Mouse (Mus musculus) urinary bladder, postnatal 0 days (tissue): ENCODE results near the gene Tesk1. TPM values are rescaled to one million over a fixed set of nuclear protein-coding genes. Genes with fewer than 3 reads are reported as not detected.

Experiments
- polyA plus RNA-seq: library from polyadenylated mRNA; unstranded; fragments of >200 nt; fragmentation: Nextera tagmentation; extraction: Ambion mirVana; gene quantifications from 2 replicates; pipeline ENCODE4 v1.2.1, GENCODE M21; 2015

Tesk1 gene
- 8.8 and 9.1 TPM in 2 replicates for polyA plus RNA-seq

DNA sequence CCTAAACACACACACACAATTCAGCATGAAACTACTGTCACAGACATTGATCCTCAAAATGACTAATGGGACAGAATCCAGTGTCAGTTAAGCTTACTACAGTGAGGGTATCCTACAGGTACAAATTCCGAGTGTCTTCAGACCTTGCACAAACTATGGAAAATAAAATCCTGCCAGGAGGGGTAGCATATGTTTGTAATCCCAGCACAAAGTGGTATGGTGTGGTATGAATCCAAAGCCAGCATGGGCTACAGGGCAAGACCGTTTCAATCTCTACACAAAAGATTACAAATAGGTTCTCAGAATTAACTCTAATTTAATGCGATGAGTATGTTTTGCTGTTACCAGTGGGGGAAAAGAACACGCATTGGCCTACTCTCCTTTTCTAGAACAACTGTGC lies at the start of gene Tesk1:
Tesk1 (plus strand) TSS at position 301 of the 400 bp plus-strand sequence.

DNA sequence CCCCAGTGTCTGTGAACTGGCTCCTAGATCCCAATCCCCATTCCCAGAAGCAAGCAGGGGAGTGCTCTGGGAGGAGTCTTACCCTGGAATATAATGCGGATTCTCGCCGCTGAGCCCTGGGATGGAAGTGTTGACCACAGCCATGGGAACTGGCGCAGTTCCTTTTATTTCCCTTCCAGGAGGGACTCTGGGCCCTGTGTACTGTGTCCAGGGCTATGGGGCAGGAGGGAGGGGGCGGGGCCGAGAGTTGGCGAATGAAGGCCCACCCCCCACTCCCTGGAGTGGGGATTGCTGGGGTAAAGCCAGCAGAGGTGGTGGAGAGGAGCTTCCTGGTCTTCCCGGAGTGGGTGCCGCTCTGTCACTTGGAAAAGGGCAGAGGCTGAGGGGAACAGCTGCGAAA lies 12.8 kb upstream of the Tesk1 start, which contains the start of gene Fam166b:
Fam166b (minus strand) TSS at position 189 of the 400 bp plus-strand sequence.

GRCm38 (mm10) chr4:43454041-43454836 lies 12.5 kb downstream of the Tesk1 start, which contains the start of gene Cd72:
Gene Cd72, minus strand, starts transcription at chr4:43454628.

DNA sequence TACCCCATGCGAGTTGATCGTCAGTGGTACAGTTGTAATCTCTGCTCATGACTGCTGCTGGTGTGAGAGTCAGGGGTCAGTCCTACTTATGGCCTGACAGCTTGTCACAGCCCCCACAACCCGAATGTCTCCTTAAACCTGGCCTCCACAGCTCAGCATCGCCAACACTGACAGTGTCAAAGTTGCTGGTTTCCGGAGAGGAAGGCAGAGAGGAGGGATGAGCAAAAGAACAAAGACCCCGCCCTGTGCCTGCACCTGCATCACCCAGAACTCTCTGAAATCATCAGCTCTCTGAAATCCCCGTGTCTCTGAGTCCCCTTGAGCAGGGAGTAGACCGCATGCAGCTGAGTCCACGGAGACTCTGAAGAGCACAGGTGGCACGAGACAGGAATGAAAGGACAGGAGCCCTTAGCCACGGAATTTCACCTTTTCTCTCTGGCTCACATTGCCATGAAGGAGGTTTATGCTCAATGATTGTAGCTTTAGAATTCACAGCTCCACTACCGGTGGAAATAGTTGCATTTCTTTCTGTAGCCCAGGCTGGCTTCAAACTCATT lies 41.9 kb downstream of the Tesk1 start, which contains the start of gene Sit1:
Sit1 (minus strand) TSS at position 200 of the 557 bp plus-strand sequence.

DNA sequence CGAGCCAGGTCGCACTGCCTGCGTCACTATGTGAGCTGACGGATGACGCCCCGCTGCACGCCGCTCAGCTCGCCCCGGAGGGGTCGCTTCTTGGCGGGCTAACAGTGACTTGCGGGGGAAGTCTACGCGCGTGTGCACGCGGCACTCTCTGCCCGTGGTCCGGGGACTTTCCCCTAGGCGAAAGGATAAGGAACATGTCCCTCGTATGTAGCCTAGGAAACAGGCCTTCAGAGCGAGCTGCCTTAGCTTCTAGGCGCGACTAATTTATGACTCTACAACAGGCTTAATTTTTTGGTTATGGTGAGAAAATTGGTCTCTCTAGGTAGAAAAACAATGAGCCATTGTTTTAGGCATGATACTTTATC lies 51.1 kb downstream of the Tesk1 start, which contains the start of gene Ccdc107:
Ccdc107 (plus strand) TSS at position 80 of the 365 bp plus-strand sequence.

Other genes with a start within 250 kb of the Tesk1 start
- 0.25 and 0.42 TPM in 2 replicates for gene Atp8b5, start 174.8 kb upstream of the Tesk1 start, polyA plus RNA-seq
- gene Rusc2, start 60.0 kb upstream of the Tesk1 start, polyA plus RNA-seq = 49.6 and 50.3 TPM in 2 replicates
- 0.27 TPM in 1 of 2 replicates, not detected in the other for gene Fam166b, start 12.8 kb upstream of the Tesk1 start, polyA plus RNA-seq
- gene Cd72, start 12.7 kb downstream of the Tesk1 start, polyA plus RNA-seq = 3.1 and 3.8 TPM in 2 replicates
- gene Sit1, start 41.8 kb downstream of the Tesk1 start, polyA plus RNA-seq = not detected in 2 replicates
- 470 and 488 TPM in 2 replicates for gene Ccdc107, start 51.0 kb downstream of the Tesk1 start, polyA plus RNA-seq
- gene Arhgef39, start 57.8 kb downstream of the Tesk1 start, polyA plus RNA-seq = 13.1 and 13.4 TPM in 2 replicates
- gene Car9, start 65.0 kb downstream of the Tesk1 start, polyA plus RNA-seq = 3.2 TPM in 2 replicates
- gene Tpm2, start 81.8 kb downstream of the Tesk1 start, polyA plus RNA-seq = 9,877 and 11,778 TPM in 2 replicates
- 87.8 and 96.0 TPM in 2 replicates for gene Creb3, start 120.4 kb downstream of the Tesk1 start, polyA plus RNA-seq
- gene Tln1, start 120.8 kb downstream of the Tesk1 start, polyA plus RNA-seq = 176 and 198 TPM in 2 replicates
- 12.0 TPM in 2 replicates for gene Rgp1, start 136.8 kb downstream of the Tesk1 start, polyA plus RNA-seq
- 6.8 and 7.0 TPM in 2 replicates for gene Gba2, start 136.9 kb downstream of the Tesk1 start, polyA plus RNA-seq
- not detected in 2 replicates for gene Msmp, start 142.6 kb downstream of the Tesk1 start, polyA plus RNA-seq
- 8.3 and 8.5 TPM in 2 replicates for gene Npr2, start 190.0 kb downstream of the Tesk1 start, polyA plus RNA-seq
- 0.10 TPM in 1 of 2 replicates, not detected in the other for gene Spag8, start 211.7 kb downstream of the Tesk1 start, polyA plus RNA-seq
- gene Hint2, start 214.5 kb downstream of the Tesk1 start, polyA plus RNA-seq = 114 and 122 TPM in 2 replicates
- 3.0 and 3.4 TPM in 2 replicates for gene Tmem8b, start 227.0 kb downstream of the Tesk1 start, polyA plus RNA-seq
- gene Fam221b, start 227.2 kb downstream of the Tesk1 start, polyA plus RNA-seq = 1.5 and 2.7 TPM in 2 replicates